Mouse (Mus musculus) heart, embryonic 13.5 days (tissue): ENCODE measurements at regions not wholly inside any gene's neighbourhood (a gene's known extent, or its start where the extent isn't known, plus 50 kb on each side); places are given as distances from the start of the nearest gene placed in this dataset.

ENCODE experiments used
- ATAC-seq: fragments of 200-750 bp; cut with Nextera tagmentation; 2 replicates; pipeline ENCODE4 v1.8.0; 2017; ENCODE audit warnings: moderate TSS enrichment; ENCODE audit not compliant: insufficient number of reproducible peaks, low FRiP score, low TSS enrichment; ENCODE audit errors: extremely low read depth
- H3K27ac ChIP-seq: fragments of 300-500 bp; sonication (generic); replicated peaks from 2 replicates; pipeline ENCODE4 v1.5.1; 2015; ENCODE audit warnings: moderate library complexity, mild to moderate bottlenecking, inconsistent platforms
- H3K27me3 ChIP-seq: fragments of 300-500 bp; sonication (generic); replicated peaks from 2 replicates; pipeline ENCODE4 v1.6.1; 2015; ENCODE audit warnings: mild to moderate bottlenecking, inconsistent platforms
- H3K36me3 ChIP-seq: fragments of 300-500 bp; sonication (generic); 2 replicates; pipeline ENCODE4 v1.6.1; 2015; ENCODE audit warnings: mild to moderate bottlenecking, inconsistent platforms
- H3K4me1 ChIP-seq: fragments of 300-500 bp; sonication (generic); 2 replicates; pipeline ENCODE4 v1.6.1; 2015; ENCODE audit warnings: inconsistent platforms
- H3K4me2 ChIP-seq: fragments of 300-500 bp; sonication (generic); 2 replicates; pipeline ENCODE4 v1.6.1; 2015; ENCODE audit warnings: inconsistent platforms, mild to moderate bottlenecking, moderate library complexity
- H3K4me3 ChIP-seq: fragments of 300-500 bp; sonication (generic); 2 replicates; pipeline ENCODE4 v1.5.1; 2015; ENCODE audit warnings: moderate library complexity, mild to moderate bottlenecking, inconsistent platforms
- H3K9ac ChIP-seq: fragments of 300-500 bp; sonication (generic); 2 replicates; pipeline ENCODE4 v1.6.1; 2015; ENCODE audit warnings: inconsistent platforms, mild to moderate bottlenecking, moderate library complexity
- H3K9me3 ChIP-seq: fragments of 300-500 bp; sonication (generic); 2 replicates; pipeline ENCODE4 v1.6.1; 2016; ENCODE audit warnings: inconsistent platforms
- WGBS: fragments of 180-500 bp; shearing (Covaris S2); methylation state at CpG from one replicate; pipeline ENCODE4 v1.1.7; 2015; ENCODE audit warnings: mixed read lengths; 5-methylcytosine and 5-hydroxymethylcytosine counted together

GRCm38 (mm10) chr6:140299653-140300052 is 124.2 kb upstream of the Plekha5 start:
- H3K4me1 ChIP-seq, result peaks cover 22% of the 10 kb centered on the region
- ATAC-seq, result no peak
- H3K27ac ChIP-seq, result peak overlapping the region; percentile 70
- H3K4me3 ChIP-seq, result no peak overlapping the region
- no peaks in the 10 kb centered on the region for H3K9me3 ChIP-seq
- H3K27me3 ChIP-seq, result no peaks in the 10 kb centered on the region
- 20% methylated on average over 7 of the region's 7 CpGs for WGBS
- H3K4me2 ChIP-seq, result no peak overlapping the region
- H3K9ac ChIP-seq, result no peak overlapping the region
- H3K36me3 ChIP-seq, result no peaks in the 10 kb centered on the region

- ATAC-seq, result no peak
- no peak overlapping the region for H3K4me2 ChIP-seq
- H3K27ac ChIP-seq, result no peak overlapping the region
These were observed 125.8 kb upstream of the Plekha5 start for GRCm38 (mm10) chr6:140297969-140298554.

DNA sequence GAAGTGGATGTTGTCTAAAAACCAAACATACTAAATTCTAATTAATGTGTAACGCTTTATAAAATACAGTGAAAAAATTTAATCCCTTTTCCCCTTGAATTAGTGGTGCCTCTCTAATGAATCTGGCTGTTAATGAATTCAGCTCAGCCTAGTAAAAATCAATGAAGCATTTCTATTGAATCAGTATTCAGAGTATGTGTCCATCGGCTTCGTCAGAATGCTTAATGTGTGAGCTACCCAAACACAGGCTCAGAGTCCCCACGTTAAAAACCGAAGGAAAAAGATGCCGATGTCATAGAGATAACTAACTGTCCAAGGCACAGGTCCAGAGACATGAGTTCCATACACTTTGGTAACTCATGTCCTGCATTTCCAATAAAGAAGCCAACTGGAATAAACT is 126.3 kb upstream of the Plekha5 start:
- Histone ChIP-seq H3K9ac (no peak overlapping the region), H3K27ac (no peak overlapping the region), H3K36me3 (no peaks in the 10 kb centered on the region), H3K27me3 (no peaks in the 10 kb centered on the region), H3K4me1 (peaks cover 18% of the 10 kb centered on the region), H3K4me3 (no peak overlapping the region), H3K4me2 (no peak overlapping the region), H3K9me3 (no peaks in the 10 kb centered on the region)
- ATAC-seq, result no peak
- WGBS, result 80% methylated on average over 6 of the region's 6 CpGs

More at GRCm38 (mm10) chr6:140297969-140298554, 125.8 kb upstream of the Plekha5 start:
- WGBS, result 70% methylated on average over 14 of the region's 14 CpGs
- Histone ChIP-seq H3K9ac (no peak overlapping the region), H3K9me3 (no peaks in the 10 kb centered on the region), H3K36me3 (no peaks in the 10 kb centered on the region), H3K27me3 (no peaks in the 10 kb centered on the region), H3K4me3 (no peak overlapping the region), H3K4me1 (peaks cover 18% of the 10 kb centered on the region)

GRCm38 (mm10) chr6:140290109-140290508 is 133.7 kb upstream of the Plekha5 start:
- Histone ChIP-seq H3K9ac (no peak overlapping the region), H3K9me3 (no peaks in the 10 kb centered on the region), H3K4me3 (no peak overlapping the region), H3K27me3 (no peaks in the 10 kb centered on the region), H3K4me1 (peaks cover 5% of the 10 kb centered on the region; the same call in 1 of the 2 replicates), H3K36me3 (no peaks in the 10 kb centered on the region), H3K4me2 (no peak overlapping the region), H3K27ac (no peak overlapping the region)
- WGBS, result 65% methylated on average over 12 of the region's 13 CpGs
- no peak for ATAC-seq

DNA sequence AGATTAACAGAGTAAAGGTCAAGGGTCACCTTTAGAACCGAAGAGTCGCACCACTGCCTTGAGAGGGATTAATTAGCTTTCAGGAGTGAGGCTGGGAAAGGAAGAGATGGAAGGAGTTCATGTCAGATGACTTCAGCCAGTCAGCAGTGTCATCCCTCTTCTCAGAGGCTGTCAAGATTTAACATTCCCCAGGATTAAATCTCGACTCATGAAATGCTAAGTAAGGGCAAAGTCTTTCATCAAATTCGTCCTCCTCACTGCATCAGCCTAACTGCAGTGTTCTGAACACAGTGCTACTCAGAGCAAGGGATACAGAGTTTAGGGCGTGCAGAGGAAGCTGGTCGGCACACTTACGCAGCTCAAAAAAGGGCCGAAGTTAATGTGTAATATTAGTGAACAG is 135.1 kb upstream of the Plekha5 start:
- Histone ChIP-seq H3K27me3 (no peaks in the 10 kb centered on the region), H3K27ac (no peak overlapping the region), H3K9ac (no peak overlapping the region), H3K4me3 (no peak overlapping the region), H3K4me1 (peaks cover 5% of the 10 kb centered on the region; the same call in 1 of the 2 replicates), H3K4me2 (no peak overlapping the region), H3K36me3 (no peaks in the 10 kb centered on the region), H3K9me3 (no peaks in the 10 kb centered on the region)
- ATAC-seq, result no peak
- WGBS, result 41% methylated on average over 8 of the region's 8 CpGs

GRCm38 (mm10) chr6:140282285-140282577 is 141.6 kb upstream of the Plekha5 start:
- Histone ChIP-seq H3K36me3 (no peaks in the 10 kb centered on the region), H3K4me3 (no peak overlapping the region), H3K4me1 (peaks cover 18% of the 10 kb centered on the region), H3K9me3 (no peaks in the 10 kb centered on the region), H3K9ac (0 out of 2 replicates have a peak overlapping the region, but pooled peaks have one; percentile 8), H3K27ac (peak overlapping the region; percentile 43), H3K27me3 (no peaks in the 10 kb centered on the region), H3K4me2 (peak overlapping the region; percentile 45)
- 50% methylated on average over 7 of the region's 7 CpGs for WGBS
- ATAC-seq, result no peak

DNA sequence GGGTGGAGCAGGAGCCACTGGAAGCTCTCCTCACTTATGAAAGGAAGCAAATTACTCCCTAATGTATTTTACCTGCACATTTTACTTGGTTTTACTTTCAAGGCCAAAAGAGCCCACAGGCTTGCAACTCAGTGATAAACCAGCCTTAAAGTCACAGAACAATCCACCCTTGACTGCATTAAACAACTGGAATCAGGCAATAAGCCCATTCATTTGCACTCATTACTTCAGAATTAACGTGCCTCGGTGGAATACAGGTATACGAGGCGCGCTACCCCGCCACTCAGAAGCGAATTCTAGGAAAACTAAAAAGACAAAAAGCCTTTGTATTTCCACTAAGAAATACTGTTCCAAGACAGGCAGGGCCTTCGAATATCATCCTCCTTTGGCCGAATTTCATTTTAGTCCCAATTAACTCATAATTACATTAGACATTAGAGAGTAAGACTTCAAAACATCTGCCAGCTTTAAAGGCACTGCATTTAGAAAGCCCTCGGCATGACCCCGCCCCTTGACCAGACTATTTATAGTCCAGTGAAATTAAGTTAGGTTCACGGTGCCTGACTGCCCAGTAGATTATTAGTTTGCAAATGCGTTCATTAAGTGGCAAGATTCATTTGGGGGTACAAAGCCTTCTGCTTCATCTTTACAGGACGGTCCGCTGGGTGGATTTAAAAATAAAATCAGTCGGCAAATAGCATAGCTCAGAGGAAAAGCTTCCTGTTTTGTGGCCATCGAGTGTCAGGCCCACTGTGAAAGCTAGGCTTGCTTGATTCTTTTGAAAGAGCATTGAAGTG is 142.2 kb upstream of the Plekha5 start:
- Histone ChIP-seq H3K27ac (peak overlapping the region; percentile 43), H3K9ac (0 out of 2 replicates have a peak overlapping the region, but pooled peaks have one; percentile 8), H3K4me3 (no peak overlapping the region), H3K36me3 (no peaks in the 10 kb centered on the region), H3K4me1 (peaks cover 18% of the 10 kb centered on the region), H3K4me2 (peak overlapping the region; percentile 45), H3K27me3 (no peaks in the 10 kb centered on the region), H3K9me3 (no peaks in the 10 kb centered on the region)
- 57% methylated on average over 17 of the region's 17 CpGs for WGBS
- no peak for ATAC-seq

GRCm38 (mm10) chr6:140280817-140281475 is 142.9 kb upstream of the Plekha5 start:
- no peak for ATAC-seq
- 52% methylated on average over 9 of the region's 9 CpGs for WGBS
- no peaks in the 10 kb centered on the region for H3K27me3 ChIP-seq
- no peaks in the 10 kb centered on the region for H3K9me3 ChIP-seq
- no peak overlapping the region for H3K9ac ChIP-seq
- no peak overlapping the region for H3K27ac ChIP-seq
- no peak overlapping the region for H3K4me2 ChIP-seq
- H3K4me1 ChIP-seq, result peaks cover 18% of the 10 kb centered on the region
- H3K36me3 ChIP-seq, result no peaks in the 10 kb centered on the region
- H3K4me3 ChIP-seq, result no peak overlapping the region

GRCm38 (mm10) chr6:140279736-140280370 is 144.0 kb upstream of the Plekha5 start:
- WGBS, result 78% methylated on average over 8 of the region's 8 CpGs
- H3K4me2 ChIP-seq, result no peak overlapping the region
- no peaks in the 10 kb centered on the region for H3K27me3 ChIP-seq
- H3K9ac ChIP-seq, result no peak overlapping the region
- peaks cover 18% of the 10 kb centered on the region for H3K4me1 ChIP-seq
- H3K27ac ChIP-seq, result no peak overlapping the region
- no peak for ATAC-seq
- no peak overlapping the region for H3K4me3 ChIP-seq
- no peaks in the 10 kb centered on the region for H3K9me3 ChIP-seq
- no peaks in the 10 kb centered on the region for H3K36me3 ChIP-seq

DNA sequence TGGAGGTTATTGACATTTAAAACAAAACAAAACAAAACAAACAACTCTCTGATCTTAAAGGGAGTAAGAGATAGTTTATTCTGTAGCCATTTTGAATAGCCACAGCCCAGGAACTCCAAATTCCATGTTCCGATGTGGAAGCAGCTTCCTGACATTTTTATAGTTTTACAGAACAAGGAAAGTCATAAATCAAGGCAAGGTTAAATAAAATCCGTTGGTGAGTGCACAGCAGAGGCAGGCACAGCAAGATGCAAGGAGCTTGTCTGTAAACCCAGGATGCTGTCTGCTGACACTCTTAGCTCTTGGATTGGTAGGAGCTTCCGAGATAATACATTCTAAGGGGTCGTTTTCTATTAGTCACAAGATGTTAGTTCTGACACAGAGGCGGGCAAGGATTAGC is 145.1 kb upstream of the Plekha5 start:
- Histone ChIP-seq H3K4me3 (no peak overlapping the region), H3K36me3 (no peaks in the 10 kb centered on the region), H3K4me1 (peaks cover 18% of the 10 kb centered on the region), H3K27ac (no peak overlapping the region), H3K9me3 (no peaks in the 10 kb centered on the region), H3K4me2 (no peak overlapping the region), H3K9ac (no peak overlapping the region), H3K27me3 (no peaks in the 10 kb centered on the region)
- WGBS, result 32% methylated on average over 5 of the region's 5 CpGs
- no peak for ATAC-seq

DNA sequence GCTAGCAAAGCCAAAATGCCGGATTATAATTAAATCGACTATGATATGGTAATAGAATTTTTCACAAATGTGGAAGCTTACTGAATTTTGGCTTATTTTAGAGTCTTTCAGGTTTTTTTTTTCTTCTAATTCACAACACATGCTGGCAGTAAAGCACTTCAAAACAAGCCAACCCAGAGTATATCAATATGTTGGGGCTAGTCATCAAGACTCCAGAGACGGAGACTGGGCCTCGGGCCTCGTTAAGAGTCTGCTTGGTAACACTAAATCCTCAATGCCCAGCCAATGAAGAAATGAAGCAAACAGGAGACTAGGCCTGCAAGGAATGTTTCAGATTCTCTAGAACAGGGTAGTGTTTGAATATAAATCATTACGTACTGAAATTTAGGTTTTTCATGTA is 153.3 kb upstream of the Plekha5 start:
- Histone ChIP-seq H3K9ac (no peak overlapping the region), H3K27ac (no peak overlapping the region), H3K36me3 (no peaks in the 10 kb centered on the region), H3K4me2 (no peak overlapping the region), H3K27me3 (no peaks in the 10 kb centered on the region), H3K4me1 (no peaks in the 10 kb centered on the region), H3K9me3 (no peaks in the 10 kb centered on the region), H3K4me3 (no peak overlapping the region)
- no peak for ATAC-seq
- WGBS, result 82% methylated on average over 6 of the region's 6 CpGs
